Mouse (Mus musculus): ENCODE measurements around the gene Gm9112.
"Not testable (repeated sequence)": the region's sequence is repeated elsewhere in the genome, so short reads cannot be mapped to it uniquely, and the experiment has no call there.

- not testable (repeated sequence) for TF ChIP-seq TCF12 (IDR thresholded peaks at IDR 0.05; ENCODE audit: insufficient read depth, poor library complexity, severe bottlenecking); POLR2A (IDR thresholded peaks at IDR 0.05; ENCODE audit: insufficient read length, low read depth); CEBPB (IDR thresholded peaks at IDR 0.05; ENCODE audit: insufficient read depth, poor library complexity, severe bottlenecking); MYOG (IDR thresholded peaks at IDR 0.05; ENCODE audit: control insufficient read depth in 1 of 3, insufficient read depth in 1 of 3, insufficient read length in 2 of 3, low read depth in 2 of 3); USF1 (IDR thresholded peaks at IDR 0.05; ENCODE audit: low read depth)
Measured at GRCm38 (mm10) chrX:102686872-102687271, 20.6 kb downstream of the Gm9112 start, which contains the start of gene Gm3880.

All from myocyte (in vitro differentiated cells).